Mouse (Mus musculus) gastrocnemius, postnatal 14 days (tissue): ENCODE measurements around the gene Dcst2. TPM values are rescaled to one million over a fixed set of nuclear protein-coding genes. Genes with fewer than 3 reads are reported as not detected.
A peak's percentile ranks its signal among the peaks of the same experiment; 100 is the strongest.

Experiments used
- DNase-seq: peaks from one replicate; pipeline ENCODE4 v3.0.0; 2021; ENCODE audit warnings: mixed read lengths
- intact Hi-C: fragments of 180-260 bp; cut with DNase I; formaldehyde crosslinking; loops from one replicate; pipeline ENCODE4 v1.15.1; 2025; ENCODE audit warnings: low total_unique reads
- total RNA-seq, 2 experiments: library from RNA; stranded (reverse); gene quantifications; 2 replicates each; pipeline ENCODE4 v1.2.3; 2021

The Dcst2 gene
- total RNA-seq, 2 experiments from 2014 or later = not detected

GRCm38 (mm10) chr3:89394894-89395256 is 33.1 kb downstream of the Dcst2 start:
- peak; percentile 88 for DNase-seq
- intact Hi-C loops = no loop called here

- DNase-seq = no peak
- intact Hi-C loops = no loop called here
Observed at GRCm38 (mm10) chr3:89395419-89395805, 33.6 kb downstream of the Dcst2 start.

GRCm38 (mm10) chr3:89395806-89396653 is 34.3 kb downstream of the Dcst2 start:
- DNase-seq = peak; percentile 77
- intact Hi-C loops = no loop called here

DNA sequence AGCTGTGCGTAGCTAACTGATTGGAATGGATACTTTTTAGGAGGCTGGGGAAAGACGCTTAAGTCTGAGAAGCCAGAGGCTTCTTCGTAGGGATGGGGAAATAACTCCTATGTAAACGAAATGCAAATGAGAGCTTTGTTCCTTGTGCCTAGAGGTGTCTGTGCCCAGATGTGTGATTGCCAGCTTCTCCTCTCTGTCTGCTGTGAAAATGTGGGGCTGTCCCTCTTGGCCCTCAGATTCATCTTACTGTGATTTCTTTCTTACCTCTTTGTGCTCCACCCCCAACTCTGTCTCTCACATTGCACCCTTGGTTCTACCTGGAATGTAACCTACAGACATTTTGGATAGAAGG is 34.9 kb downstream of the Dcst2 start:
- intact Hi-C loops = no loop called here
- DNase-seq = no peak

GRCm38 (mm10) chr3:89401329-89401728 is 39.6 kb downstream of the Dcst2 start:
- intact Hi-C loops = no loop called here
- DNase-seq = no peak

DNA sequence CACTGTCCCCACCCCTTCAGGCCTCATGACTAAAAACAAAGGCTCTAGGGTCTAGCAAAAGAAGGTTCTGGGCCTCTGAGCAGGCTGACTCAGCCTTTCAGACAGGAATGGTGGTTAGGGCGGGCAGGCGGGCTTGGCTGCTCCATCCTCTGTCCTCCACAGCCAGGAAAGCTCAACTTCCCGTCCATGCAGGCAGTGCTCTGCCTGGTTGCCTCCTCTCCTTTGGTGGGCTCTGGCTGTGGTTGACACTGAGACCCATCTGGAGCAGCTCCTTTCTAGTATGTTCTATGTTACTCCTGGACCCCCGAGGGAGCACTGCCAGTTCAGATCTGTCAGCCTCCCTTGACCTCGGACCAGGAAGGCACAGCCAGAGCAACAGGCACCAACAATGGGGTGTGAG is 40.9 kb downstream of the Dcst2 start, which contains the start of gene Lenep:
TSS of gene Lenep (minus strand) at position 101 of the 400 bp plus-strand sequence.
- no peak for DNase-seq

GRCm38 (mm10) chr3:89406887-89407286 is 45.1 kb downstream of the Dcst2 start:
- intact Hi-C loops = no loop called here
- DNase-seq = no peak

More for the DNA sequence above, 40.9 kb downstream of the Dcst2 start, which contains the start of gene Lenep:
- intact Hi-C loops = no loop called here

GRCm38 (mm10) chr3:89408448-89408847 is 46.7 kb downstream of the Dcst2 start:
- intact Hi-C loops = no loop called here
- DNase-seq = no peak

- intact Hi-C loops = no loop called here
Observed at GRCm38 (mm10) chr3:89409701-89410100, 47.9 kb downstream of the Dcst2 start.

DNA sequence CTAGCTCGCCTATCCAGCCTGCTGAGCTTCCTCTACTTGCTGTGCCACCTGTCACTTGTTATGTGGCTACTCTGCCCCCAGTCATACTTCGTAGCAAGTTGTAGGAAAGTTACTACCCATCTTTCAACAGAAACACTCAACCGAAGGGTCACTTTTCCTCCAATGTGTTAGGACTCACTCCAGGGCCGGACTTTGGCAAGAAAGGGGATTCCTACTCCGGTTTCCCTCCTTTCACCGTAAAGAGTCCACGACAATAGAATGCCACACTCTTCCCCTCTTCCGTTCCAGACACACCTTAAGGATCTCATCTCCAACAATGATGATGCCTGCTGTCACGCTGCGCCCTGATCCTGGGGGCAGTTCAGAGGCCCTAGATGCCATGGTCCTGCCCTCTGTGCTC is 49.1 kb downstream of the Dcst2 start:
- intact Hi-C loops = no loop called here

More at GRCm38 (mm10) chr3:89409701-89410100, 47.9 kb downstream of the Dcst2 start:
- DNase-seq = no peak

DNA sequence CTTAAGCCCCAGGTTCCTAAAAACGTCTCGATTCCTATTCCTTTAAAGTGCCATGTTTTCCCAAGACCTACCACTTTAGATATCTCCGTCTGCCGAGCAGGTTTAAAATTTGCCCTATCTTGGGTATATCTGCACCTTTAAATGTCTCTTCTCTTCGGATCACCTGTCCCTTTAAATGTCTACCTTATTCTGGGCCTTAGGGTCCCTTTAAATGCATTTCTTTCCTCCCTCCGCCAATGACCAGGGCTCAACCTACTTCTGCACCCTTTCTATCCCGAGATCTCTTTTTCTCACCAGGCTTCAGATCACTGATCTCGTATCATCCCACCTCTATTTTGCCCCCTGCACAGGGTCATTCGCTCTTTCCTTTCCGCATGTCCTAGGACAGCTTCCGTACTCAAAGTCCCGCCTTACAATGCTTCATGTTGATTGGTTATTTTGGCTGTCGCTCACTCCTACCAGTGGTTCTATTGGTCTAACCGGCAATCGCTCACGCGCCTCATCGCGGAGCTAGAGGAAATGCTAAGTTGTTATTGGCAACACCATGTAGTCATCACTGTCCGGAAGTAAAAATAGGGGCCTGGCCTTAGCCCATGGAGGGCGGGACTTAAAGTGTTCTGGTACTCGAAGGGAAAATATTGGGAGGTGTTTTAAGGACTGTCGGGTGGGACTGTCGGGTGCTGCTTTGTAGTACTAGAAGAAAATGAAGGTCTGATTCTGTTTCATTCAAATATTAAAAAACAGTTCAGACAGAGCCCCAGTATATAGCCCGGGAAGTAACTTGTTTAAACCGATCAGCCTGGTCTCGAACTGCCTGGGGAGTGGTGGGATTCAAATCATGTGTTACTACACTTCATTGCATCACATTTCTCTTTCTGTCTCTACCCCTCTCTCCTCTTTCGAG is 50.0 kb downstream of the Dcst2 start, which contains the start of gene Flad1:
TSS of gene Flad1 (minus strand) at position 381 of the 904 bp plus-strand sequence.
- peak; percentile 92 for DNase-seq
- intact Hi-C loops = no loop called here

More for the DNA sequence above, 49.1 kb downstream of the Dcst2 start:
- DNase-seq = no peak

DNA sequence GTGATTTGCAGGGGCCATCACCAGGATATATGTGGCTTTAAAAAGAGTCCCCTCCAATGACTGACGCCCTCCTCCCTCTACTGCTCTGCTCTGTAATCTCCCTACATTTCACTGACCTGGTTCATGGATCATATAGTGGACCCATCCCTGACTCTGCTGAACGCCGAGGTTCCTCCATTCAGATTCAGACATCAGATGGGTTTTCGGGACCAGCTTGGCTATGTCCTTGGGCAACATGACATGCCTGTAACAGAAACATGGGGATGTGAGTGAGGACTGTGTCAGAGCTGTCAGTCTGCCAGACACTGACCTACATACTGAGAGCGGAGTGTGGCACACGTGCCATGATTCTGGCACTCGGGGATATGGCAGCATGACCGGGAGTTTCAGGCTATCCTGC is 54.4 kb downstream of the Dcst2 start:
- intact Hi-C loops = no loop called here
- DNase-seq = no peak

- no peak for DNase-seq
- intact Hi-C loops = no loop called here
Observed at GRCm38 (mm10) chr3:89417131-89417530, 55.4 kb downstream of the Dcst2 start.

GRCm38 (mm10) chr3:89417840-89418169 is 56.0 kb downstream of the Dcst2 start:
- intact Hi-C loops = no loop called here
- DNase-seq = no peak

DNA sequence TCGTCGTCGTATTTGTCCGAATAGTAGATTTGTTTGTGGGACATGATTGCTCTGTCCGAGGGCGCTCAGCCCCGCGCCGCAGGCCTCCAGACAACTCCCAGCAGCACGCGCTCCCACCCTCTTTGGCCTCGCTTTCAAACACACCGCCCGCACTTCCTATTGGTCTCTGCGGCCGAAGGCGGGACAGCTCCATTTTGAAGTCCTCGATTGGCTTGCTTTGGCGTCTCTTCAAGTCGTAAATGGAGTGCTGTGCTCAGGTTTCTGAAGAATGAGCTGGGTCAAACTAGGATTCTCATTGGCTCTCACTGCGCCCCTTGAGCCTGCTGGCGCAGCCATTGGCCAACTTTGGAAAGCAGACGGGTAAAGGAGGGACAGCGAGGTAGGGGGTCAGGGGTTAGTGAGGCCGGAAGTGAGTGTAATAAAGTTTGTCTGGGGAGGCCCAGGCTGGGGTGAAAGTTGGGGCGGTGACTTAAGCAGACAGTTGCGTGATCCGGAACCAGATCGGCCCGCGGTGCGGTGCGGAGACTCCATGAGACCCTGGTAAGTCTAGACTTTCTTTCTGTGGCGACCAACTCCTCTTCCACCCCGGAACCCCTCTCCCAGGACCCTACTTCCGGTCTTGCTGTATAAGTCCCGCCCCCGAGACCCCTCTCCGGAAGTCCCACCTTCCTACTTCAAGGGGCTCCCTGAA is 56.5 kb downstream of the Dcst2 start, which contains the start of the genes Cks1b and Shc1:
TSS of gene Cks1b (minus strand) at position 214 of the 691 bp plus-strand sequence.
TSS of gene Shc1 (plus strand) at position 274 of the 691 bp plus-strand sequence.
- intact Hi-C loops = no loop called here

GRCm38 (mm10) chr3:89418861-89419250 is 57.1 kb downstream of the Dcst2 start:
- intact Hi-C loops = no loop called here
- peak; percentile 88 for DNase-seq

More for the DNA sequence above, 56.5 kb downstream of the Dcst2 start, which contains the start of the genes Cks1b and Shc1:
- peak; percentile 93 for DNase-seq

- peak; percentile 47 for DNase-seq
- intact Hi-C loops = no loop called here
Observed at GRCm38 (mm10) chr3:89419571-89419970, 57.8 kb downstream of the Dcst2 start.

- intact Hi-C loops = no loop called here
- DNase-seq = no peak
Observed at GRCm38 (mm10) chr3:89419981-89420380, 58.2 kb downstream of the Dcst2 start.

DNA sequence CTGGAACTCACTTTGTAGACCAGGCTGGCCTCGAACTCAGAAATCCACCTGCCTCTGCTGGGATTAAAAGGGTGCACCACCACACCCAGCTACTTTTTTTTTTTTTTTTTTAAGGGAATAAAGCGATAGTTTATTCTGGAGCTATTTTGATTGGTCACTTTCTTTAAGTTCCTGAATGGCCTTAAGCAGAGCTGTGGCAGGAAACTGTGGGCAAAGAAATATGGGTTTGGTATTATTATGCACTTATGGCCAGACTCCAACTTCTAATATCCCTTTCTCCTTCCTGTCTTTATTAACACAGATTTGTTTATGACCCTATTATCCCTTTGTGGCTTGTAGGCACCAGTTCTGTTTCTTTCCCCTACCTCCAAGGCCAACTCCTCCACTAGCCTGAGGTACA is 58.6 kb downstream of the Dcst2 start:
- intact Hi-C loops = no loop called here
- no peak for DNase-seq
